Mouse (Mus musculus): ENCODE measurements around the gene Nutm2. TPM values are rescaled to one million over a fixed set of nuclear protein-coding genes. Genes with fewer than 3 reads are reported as not detected.
"Not testable (repeated sequence)": the region's sequence is repeated elsewhere in the genome, so short reads cannot be mapped to it uniquely, and the experiment has no call there.

Nutm2 gene
- polyA plus RNA-seq, 1 experiment from 2014 or later, result not detected

- Histone ChIP-seq H3K9ac (0 out of 2 replicates have a peak overlapping the region, but pooled peaks have one; percentile 24), H3K4me2 (peak overlapping the region; percentile 67), H3K4me3 (peak overlapping the region; percentile 28), H3K36me3 (no peaks in the 10 kb centered on the region), H3K27ac (ENCODE audit: poor library complexity, severe bottlenecking) (no peak overlapping the region), H3K27me3 (replicated peaks) (no peaks in the 10 kb centered on the region), H3K4me1 (replicated peaks) (no peaks in the 10 kb centered on the region), H3K9me3 (replicated peaks) (no peaks in the 10 kb centered on the region)
- WGBS, result 25% methylated on average over 27 of the region's 27 CpGs
- no peak for ATAC-seq (ENCODE audit: insufficient number of reproducible peaks, low FRiP score)
These were observed 2.2 kb upstream of the Nutm2 start for GRCm38 (mm10) chr13:50464621-50465562.

- not testable (repeated sequence) for H3K27ac ChIP-seq (ENCODE audit: poor library complexity, severe bottlenecking); H3K4me3 ChIP-seq; H3K9ac ChIP-seq; H3K4me1 ChIP-seq (replicated peaks); H3K4me2 ChIP-seq; ATAC-seq (ENCODE audit: insufficient number of reproducible peaks, low FRiP score); H3K36me3 ChIP-seq; H3K27me3 ChIP-seq (replicated peaks); H3K9me3 ChIP-seq (replicated peaks)
These were observed 21.4 kb downstream of the Nutm2 start for GRCm38 (mm10) chr13:50488510-50488909.

GRCm38 (mm10) chr13:50510470-50511343, 43.6 kb downstream of the Nutm2 start:
- WGBS, result 76% methylated on average over 9 of the region's 9 CpGs
- H3K4me2 ChIP-seq; H3K4me3 ChIP-seq; H3K9me3 ChIP-seq (replicated peaks); ATAC-seq (ENCODE audit: insufficient number of reproducible peaks, low FRiP score); H3K27me3 ChIP-seq (replicated peaks); H3K36me3 ChIP-seq; H3K27ac ChIP-seq (ENCODE audit: poor library complexity, severe bottlenecking); H3K4me1 ChIP-seq (replicated peaks); H3K9ac ChIP-seq: not testable (repeated sequence)

Other genes starting within 250 kb of the Nutm2 start
- gene Gm906, start 217.0 kb upstream of the Nutm2 start, polyA plus RNA-seq (2016; fragmentation: Nextera tagmentation; extraction: Ambion mirVana), result not detected in 2 replicates
- gene Fbxw17, start 49.4 kb upstream of the Nutm2 start, polyA plus RNA-seq (2016; fragmentation: Nextera tagmentation; extraction: Ambion mirVana), result 24.6 and 29.8 TPM in 2 replicates
- gene Gm47429, start 23.4 kb upstream of the Nutm2 start, polyA plus RNA-seq (2016; fragmentation: Nextera tagmentation; extraction: Ambion mirVana), result not detected in 2 replicates
- gene Gm904, start 175.9 kb downstream of the Nutm2 start, polyA plus RNA-seq (2016; fragmentation: Nextera tagmentation; extraction: Ambion mirVana), result not detected in 2 replicates
- not detected in 2 replicates for gene Gm8765, start 231.0 kb downstream of the Nutm2 start, polyA plus RNA-seq (2016; fragmentation: Nextera tagmentation; extraction: Ambion mirVana)

All from heart, embryonic 12.5 days (tissue).